Mouse (Mus musculus) CH12.LX (cell line): ENCODE measurements around the gene Surf6. TPM values are rescaled to one million over a fixed set of nuclear protein-coding genes. Genes with fewer than 3 reads are reported as not detected.

Source experiments
- DNase-seq: peaks from one replicate; pipeline ENCODE4 v3.0.0-alpha.2; 2013; ENCODE audit errors: extremely low read depth
- H3K27ac ChIP-seq: 2 replicates; pipeline ENCODE4 v1.5.1; 2012; ENCODE audit warnings: low read depth, mild to moderate bottlenecking, control low read depth, moderate library complexity; ENCODE audit not compliant: insufficient read depth
- H3K27me3 ChIP-seq: replicated peaks from 2 replicates; pipeline ENCODE3; 2012; ENCODE audit warnings: inconsistent platforms
- H3K36me3 ChIP-seq, 2 experiments: replicated peaks in 1 of 2; 2 replicates each; pipeline versions ENCODE3 to v1.6.1; 2012; ENCODE audit warnings: inconsistent platforms in 1 of 2, low read length in 1 of 2, mild to moderate bottlenecking in 1 of 2, mixed read lengths in 1 of 2, moderate library complexity in 1 of 2; ENCODE audit not compliant: control insufficient read depth in 1 of 2, insufficient read depth in 1 of 2
- H3K4me1 ChIP-seq, 2 experiments: 2 replicates each; pipeline ENCODE4 v1.6.1; 2012; ENCODE audit warnings: inconsistent platforms in 1 of 2, moderate library complexity in 1 of 2; ENCODE audit not compliant: insufficient read depth in 2 of 2, control insufficient read depth in 1 of 2
- H3K4me2 ChIP-seq: 2 replicates; pipeline ENCODE4 v1.6.1; 2012; ENCODE audit warnings: low read depth, mild to moderate bottlenecking, control low read depth; ENCODE audit not compliant: poor library complexity, insufficient read depth, severe bottlenecking
- H3K4me3 ChIP-seq, 3 experiments: fragments of 150-350 bp in 1 of 3; sonication (generic) in 1 of 3; replicated peaks in 1 of 3; 2 replicates each; pipeline versions ENCODE3 to v1.5.1; 2011 to 2012; ENCODE audit warnings: low read depth in 2 of 3, low read length in 2 of 3, mild to moderate bottlenecking in 2 of 3, moderate library complexity in 2 of 3, control low read depth in 1 of 3, improper control_type of control experiment in 1 of 3, inconsistent platforms in 1 of 3, mixed read lengths in 1 of 3; ENCODE audit not compliant: poor library complexity in 1 of 3
- H3K79me2 ChIP-seq: replicated peaks from 2 replicates; pipeline ENCODE4 v1.6.1; 2012; ENCODE audit warnings: mild to moderate bottlenecking, moderate library complexity; ENCODE audit not compliant: control insufficient read depth, poor library complexity, insufficient read depth, severe bottlenecking; ENCODE audit errors: extremely low read depth
- H3K9ac ChIP-seq: 2 replicates; pipeline ENCODE4 v1.6.1; 2012; ENCODE audit warnings: low read depth, mild to moderate bottlenecking, control low read depth, moderate library complexity; ENCODE audit not compliant: insufficient read depth
- H3K9me3 ChIP-seq: replicated peaks from 2 replicates; pipeline ENCODE3; 2012; ENCODE audit warnings: low read length, inconsistent platforms, mixed read lengths
- BHLHE40 ChIP-seq: IDR thresholded peaks from 2 replicates; pipeline ENCODE4 v1.6.1; 2011; ENCODE audit warnings: mild to moderate bottlenecking, low read depth, low read length, improper control_type of control experiment
- CHD1 ChIP-seq: IDR thresholded peaks from 2 replicates; pipeline ENCODE4 v1.6.1; 2012; ENCODE audit warnings: low read depth, low read length, improper control_type of control experiment, inconsistent platforms
- CTCF ChIP-seq, 2 experiments: IDR thresholded peaks in 1 of 2; conservative IDR thresholded peaks in 1 of 2; 2 replicates each; pipeline ENCODE4 v1.5.1; 2011 to 2012; ENCODE audit warnings: low read depth in 2 of 2, low read length in 2 of 2, improper control_type of control experiment in 1 of 2, inconsistent platforms in 1 of 2, mild to moderate bottlenecking in 1 of 2, moderate library complexity in 1 of 2
- E2F4 ChIP-seq: IDR thresholded peaks from 2 replicates; pipeline ENCODE4 v1.6.1; 2011; ENCODE audit warnings: low read depth, low read length, improper control_type of control experiment; ENCODE audit not compliant: insufficient replicate concordance
- ELF1 ChIP-seq: IDR thresholded peaks from 2 replicates; pipeline ENCODE4 v1.6.1; 2014; ENCODE audit warnings: low read depth, mild to moderate bottlenecking, inconsistent platforms, low read length, improper control_type of control experiment
- EP300 ChIP-seq: IDR thresholded peaks from 2 replicates; pipeline ENCODE4 v1.6.1; 2011; ENCODE audit warnings: low read length, improper control_type of control experiment
- HCFC1 ChIP-seq: IDR thresholded peaks from 2 replicates; pipeline ENCODE4 v1.6.1; 2012; ENCODE audit warnings: low read depth, mild to moderate bottlenecking, inconsistent platforms, low read length, improper control_type of control experiment
- JUN ChIP-seq: IDR thresholded peaks from 2 replicates; pipeline ENCODE4 v1.6.1; 2011; ENCODE audit warnings: low read depth, mild to moderate bottlenecking, low read length, improper control_type of control experiment, moderate library complexity; ENCODE audit not compliant: insufficient read depth
- MAFK ChIP-seq: IDR thresholded peaks from 2 replicates; pipeline ENCODE4 v1.6.1; 2011; ENCODE audit warnings: low read length, improper control_type of control experiment; ENCODE audit not compliant: insufficient replicate concordance
- MAZ ChIP-seq: IDR thresholded peaks from 2 replicates; pipeline ENCODE4 v1.6.1; 2012; ENCODE audit warnings: low read depth, mild to moderate bottlenecking, inconsistent platforms, low read length, improper control_type of control experiment, moderate library complexity
- MYC ChIP-seq: IDR thresholded peaks from 2 replicates; pipeline ENCODE4 v1.6.1; 2011; ENCODE audit warnings: low read depth, mild to moderate bottlenecking, improper control_type of control experiment, low read length
- PAX5 ChIP-seq: IDR thresholded peaks from 2 replicates; pipeline ENCODE4 v1.6.1; 2012; ENCODE audit warnings: low read length, inconsistent platforms, mixed read lengths
- POLR2A ChIP-seq: IDR thresholded peaks from 2 replicates; pipeline ENCODE4 v1.6.1; 2011; ENCODE audit warnings: low read depth, mild to moderate bottlenecking, improper control_type of control experiment, low read length
- RAD21 ChIP-seq: IDR thresholded peaks from 2 replicates; pipeline ENCODE4 v1.6.1; 2011; ENCODE audit warnings: low read depth, mild to moderate bottlenecking, low read length, improper control_type of control experiment, moderate library complexity
- SIN3A ChIP-seq: IDR thresholded peaks from 2 replicates; pipeline ENCODE4 v1.6.1; 2012; ENCODE audit warnings: low read length, improper control_type of control experiment, inconsistent platforms
- SMC3 ChIP-seq: IDR thresholded peaks from 2 replicates; pipeline ENCODE4 v1.6.1; 2011; ENCODE audit warnings: low read depth, low read length, improper control_type of control experiment
- TBP ChIP-seq: conservative IDR thresholded peaks from 2 replicates; pipeline ENCODE4 v1.6.1; 2011; ENCODE audit warnings: low read depth, low read length, improper control_type of control experiment
- UBTF ChIP-seq: IDR thresholded peaks from 2 replicates; pipeline ENCODE4 v1.6.1; 2012; ENCODE audit warnings: low read depth, mild to moderate bottlenecking, inconsistent platforms, low read length, improper control_type of control experiment, moderate library complexity
- ZKSCAN1 ChIP-seq: IDR thresholded peaks from 2 replicates; pipeline ENCODE4 v1.6.1; 2012; ENCODE audit warnings: low read depth, inconsistent platforms, low read length, improper control_type of control experiment, borderline replicate concordance
- ZMIZ1 ChIP-seq: IDR thresholded peaks from 2 replicates; pipeline ENCODE4 v1.6.1; 2012; ENCODE audit warnings: low read depth, mild to moderate bottlenecking, inconsistent platforms, low read length, improper control_type of control experiment
- ZNF384 ChIP-seq: IDR thresholded peaks from 2 replicates; pipeline ENCODE4 v1.6.1; 2012; ENCODE audit warnings: low read depth, low read length, improper control_type of control experiment, inconsistent platforms
- dilution Hi-C: fragments of 300-500 bp; cut with MboI; formaldehyde crosslinking; loops from 2 replicates; pipeline ENCODE4 v1.14.3; 2020; ENCODE audit warnings: low sequenced_read_pairs; ENCODE audit not compliant: extremely low pct_unique_long_range_greater_than_20kb, extremely low pct_ligation_motif_present
- in situ Hi-C: fragments of 300-500 bp; cut with MboI; formaldehyde crosslinking; loops from 3 replicates; pipeline ENCODE4 v1.14.3; 2019; ENCODE audit warnings: low sequenced_read_pairs, low pct_ligation_motif_present, low pct_unique_long_range_greater_than_20kb, mixed read lengths
- polyA plus RNA-seq: library from polyadenylated mRNA; unstranded; fragments of >175 nt; gene quantifications from 2 replicates; pipeline ENCODE4 v1.2.1, GENCODE M21; 2012; ENCODE audit warnings: low read depth; ENCODE audit not compliant: insufficient read length
- total RNA-seq, 2 experiments: library from RNA; depleted of rRNA; stranded (reverse); fragments of 300-350 nt in 1 of 2; fragments of >200 nt in 1 of 2; gene quantifications; 2 replicates each; pipeline ENCODE4 v1.2.3; 2012 to 2014

Gene Surf6
- total and polyA plus RNA-seq, 3 experiments, result 29.0 to 47.5 (median 34.8) TPM

GRCm38 (mm10) chr2:26907109-26907508, 4.4 kb upstream of the Surf6 start:
- no peaks in the 10 kb centered on the region for H3K9me3 ChIP-seq
- H3K9ac ChIP-seq, result peak overlapping the region; percentile 37; the same call in 1 of the 2 replicates
- in situ Hi-C loops, result no loop called here
- TF ChIP-seq CTCF (conservative IDR thresholded peaks at IDR 0.05 in 1 of 2, IDR thresholded peaks at IDR 0.05 in 1 of 2; ENCODE audit: low read depth in 2 of 2, low read length in 2 of 2) (peak; percentile 65 to 79), RAD21 (peak; percentile 7; the same call in 1 of the 2 replicates), SIN3A (peak; percentile 45; the same call in 1 of the 2 replicates), PAX5 (no peak), SMC3 (peak; percentile 47), ZKSCAN1 (no peak), MAZ (0 out of 2 replicates have a peak, but pooled peaks have one; percentile 38)
- dilution Hi-C loops, result no loop called here
- peaks cover 44% of the 10 kb centered on the region for H3K79me2 ChIP-seq
- no peaks in the 10 kb centered on the region for H3K27me3 ChIP-seq
- no peak for DNase-seq
- peak overlapping the region; percentile 55 for H3K4me2 ChIP-seq
- peaks cover 41 to 62% of the 10 kb centered on the region in 2 experiments for H3K36me3 ChIP-seq
- no peak overlapping the region for H3K4me3 ChIP-seq
- peaks cover 18 to 37% of the 10 kb centered on the region in 2 experiments for H3K4me1 ChIP-seq
- no peak overlapping the region for H3K27ac ChIP-seq

DNA sequence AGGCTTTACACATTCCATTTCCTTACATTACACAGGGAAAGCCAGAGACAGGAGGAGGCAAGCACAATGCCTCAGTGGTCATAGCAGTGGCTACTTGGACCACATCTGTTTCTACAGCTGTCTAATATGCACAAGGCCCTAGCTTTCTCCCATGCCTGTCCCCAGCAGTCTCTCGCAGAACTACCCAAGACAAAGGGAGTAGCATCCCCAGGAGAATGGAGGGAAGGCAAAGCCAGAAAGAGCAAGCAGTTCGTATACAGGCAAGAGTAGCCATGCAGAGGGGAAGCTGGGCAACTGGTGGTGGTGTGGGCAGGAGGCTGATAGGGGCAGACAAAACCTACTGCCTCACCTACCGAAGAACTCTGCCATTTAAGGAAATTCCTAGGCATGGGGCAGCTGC, 3.8 kb upstream of the Surf6 start:
- H3K4me3 ChIP-seq, result no peak overlapping the region
- H3K27ac ChIP-seq, result no peak overlapping the region
- peaks cover 34 to 59% of the 10 kb centered on the region in 2 experiments for H3K36me3 ChIP-seq
- H3K27me3 ChIP-seq, result no peaks in the 10 kb centered on the region
- H3K9me3 ChIP-seq, result no peaks in the 10 kb centered on the region
- peaks cover 18 to 42% of the 10 kb centered on the region in 2 experiments for H3K4me1 ChIP-seq
- no peak for TF ChIP-seq EP300
- TF ChIP-seq SIN3A, result no peak
- no peak for TF ChIP-seq ZMIZ1
- no peak for TF ChIP-seq CTCF (conservative IDR thresholded peaks at IDR 0.05 in 1 of 2, IDR thresholded peaks at IDR 0.05 in 1 of 2; ENCODE audit: low read depth in 2 of 2, low read length in 2 of 2)
- DNase-seq, result no peak
- no peak overlapping the region for H3K9ac ChIP-seq
- dilution Hi-C loops, result no loop called here
- in situ Hi-C loops, result no loop called here
- H3K4me2 ChIP-seq, result no peak overlapping the region
- H3K79me2 ChIP-seq, result peaks cover 44% of the 10 kb centered on the region

DNA sequence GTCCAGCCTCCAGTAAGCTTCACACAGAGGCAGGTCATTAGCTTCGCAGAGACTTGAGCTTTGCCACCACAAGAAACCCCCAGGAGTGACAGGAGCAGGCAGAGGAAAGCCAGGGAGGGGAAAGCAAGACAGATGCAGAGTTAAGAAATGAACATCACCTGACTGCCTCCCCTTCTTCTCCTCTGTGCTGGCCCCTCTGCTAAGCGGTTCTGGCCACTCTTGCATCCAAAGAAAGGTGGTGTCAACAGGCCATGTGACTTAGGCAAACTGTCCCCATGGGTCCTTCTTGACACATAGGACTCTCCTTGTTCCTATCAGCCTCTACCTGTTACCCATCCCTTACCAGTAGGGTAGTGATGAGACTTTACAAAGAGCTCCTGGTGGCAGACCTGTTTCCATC, 3.3 kb upstream of the Surf6 start:
- Histone ChIP-seq H3K4me3 (no peak overlapping the region), H3K4me2 (no peak overlapping the region), H3K36me3 (peaks cover 33 to 60% of the 10 kb centered on the region in 2 experiments), H3K79me2 (peaks cover 44% of the 10 kb centered on the region), H3K9ac (no peak overlapping the region), H3K4me1 (peaks cover 21 to 47% of the 10 kb centered on the region in 2 experiments), H3K27ac (no peak overlapping the region), H3K27me3 (no peaks in the 10 kb centered on the region), H3K9me3 (no peaks in the 10 kb centered on the region)
- in situ Hi-C loops (no loop called here), dilution Hi-C loops (no loop called here)
- TF ChIP-seq POLR2A, result no peak
- TF ChIP-seq SIN3A, result no peak
- no peak for TF ChIP-seq EP300
- no peak for TF ChIP-seq ZMIZ1
- TF ChIP-seq ELF1, result no peak
- TF ChIP-seq ZKSCAN1, result no peak
- no peak for TF ChIP-seq CHD1
- TF ChIP-seq UBTF, result no peak
- TF ChIP-seq HCFC1, result no peak
- TF ChIP-seq ZNF384, result no peak
- TF ChIP-seq MAFK, result no peak
- TF ChIP-seq E2F4, result no peak
- TF ChIP-seq MYC, result no peak
- no peak for TF ChIP-seq TBP
- TF ChIP-seq JUN, result no peak
- no peak for TF ChIP-seq BHLHE40
- TF ChIP-seq RAD21, result no peak
- DNase-seq, result no peak
